Mouse (Mus musculus) skeletal muscle tissue, adult 2 months (tissue): Measurements from ENCODE around the gene C1qtnf2.

ENCODE experiments used
- DNase-seq: peaks from one replicate; pipeline ENCODE4 v3.0.0-alpha.2; 2012; ENCODE audit warnings: low read depth, low spot score

The C1qtnf2 gene

GRCm38 (mm10) chr11:43483122-43483792 lies 9.2 kb downstream of the C1qtnf2 start:
- peak; percentile 54 for DNase-seq

- DNase-seq, result no peak
Observed at GRCm38 (mm10) chr11:43484057-43484456, 10.0 kb downstream of the C1qtnf2 start.

- DNase-seq, result no peak
Observed at GRCm38 (mm10) chr11:43484652-43485051, 10.6 kb downstream of the C1qtnf2 start.

- no peak for DNase-seq
Observed at GRCm38 (mm10) chr11:43485855-43486254, 11.8 kb downstream of the C1qtnf2 start.

- no peak for DNase-seq
Observed at GRCm38 (mm10) chr11:43492663-43493062, 18.6 kb downstream of the C1qtnf2 start.

GRCm38 (mm10) chr11:43493815-43494409 lies 19.8 kb downstream of the C1qtnf2 start:
- peak; percentile 50 for DNase-seq

- DNase-seq, result no peak
Observed at GRCm38 (mm10) chr11:43495037-43495436, 21.0 kb downstream of the C1qtnf2 start.

GRCm38 (mm10) chr11:43495532-43495931 lies 21.5 kb downstream of the C1qtnf2 start:
- DNase-seq, result no peak

- no peak for DNase-seq
Observed at GRCm38 (mm10) chr11:43501256-43501655, 27.2 kb downstream of the C1qtnf2 start.

- DNase-seq, result no peak
Observed at GRCm38 (mm10) chr11:43505188-43505587, 31.1 kb downstream of the C1qtnf2 start.

GRCm38 (mm10) chr11:43507976-43508375 lies 33.9 kb downstream of the C1qtnf2 start:
- no peak for DNase-seq

- DNase-seq, result no peak
Observed at GRCm38 (mm10) chr11:43509878-43510277, 35.8 kb downstream of the C1qtnf2 start.

- DNase-seq, result no peak
Observed at GRCm38 (mm10) chr11:43512661-43513190, 38.6 kb downstream of the C1qtnf2 start.

- no peak for DNase-seq
Observed at GRCm38 (mm10) chr11:43516344-43517021, 42.4 kb downstream of the C1qtnf2 start.

GRCm38 (mm10) chr11:43517641-43518040 lies 43.6 kb downstream of the C1qtnf2 start:
- no peak for DNase-seq

GRCm38 (mm10) chr11:43518086-43518485 lies 44.0 kb downstream of the C1qtnf2 start:
- DNase-seq, result no peak

- DNase-seq, result peak; percentile 50
Observed at GRCm38 (mm10) chr11:43518821-43519220, 44.7 kb downstream of the C1qtnf2 start.

GRCm38 (mm10) chr11:43520521-43520920 lies 46.4 kb downstream of the C1qtnf2 start:
- DNase-seq, result no peak

- no peak for DNase-seq
Observed at GRCm38 (mm10) chr11:43528078-43528682, 54.1 kb downstream of the C1qtnf2 start.

- no peak for DNase-seq
Observed at GRCm38 (mm10) chr11:43528683-43529499, 54.8 kb downstream of the C1qtnf2 start, which contains the start of gene Ccnjl. Gene Ccnjl (plus strand): TSS chr11:43528784.

- DNase-seq, result no peak
Observed at GRCm38 (mm10) chr11:43530043-43530442, 56.0 kb downstream of the C1qtnf2 start.
